Mouse (Mus musculus) lung, postnatal 4 days (tissue): ENCODE results near the gene 1700092M07Rik.

Source experiments
- DNase-seq, 2 experiments: peaks; one replicate each; pipeline ENCODE4 v3.0.0; 2021

1700092M07Rik gene

GRCm38 (mm10) chr19:8740603-8741002, at the start of gene 1700092M07Rik:
Gene 1700092M07Rik, plus strand, starts transcription at chr19:8740718.
- peak in 1 of 2 experiments; percentile 28 for DNase-seq

DNA sequence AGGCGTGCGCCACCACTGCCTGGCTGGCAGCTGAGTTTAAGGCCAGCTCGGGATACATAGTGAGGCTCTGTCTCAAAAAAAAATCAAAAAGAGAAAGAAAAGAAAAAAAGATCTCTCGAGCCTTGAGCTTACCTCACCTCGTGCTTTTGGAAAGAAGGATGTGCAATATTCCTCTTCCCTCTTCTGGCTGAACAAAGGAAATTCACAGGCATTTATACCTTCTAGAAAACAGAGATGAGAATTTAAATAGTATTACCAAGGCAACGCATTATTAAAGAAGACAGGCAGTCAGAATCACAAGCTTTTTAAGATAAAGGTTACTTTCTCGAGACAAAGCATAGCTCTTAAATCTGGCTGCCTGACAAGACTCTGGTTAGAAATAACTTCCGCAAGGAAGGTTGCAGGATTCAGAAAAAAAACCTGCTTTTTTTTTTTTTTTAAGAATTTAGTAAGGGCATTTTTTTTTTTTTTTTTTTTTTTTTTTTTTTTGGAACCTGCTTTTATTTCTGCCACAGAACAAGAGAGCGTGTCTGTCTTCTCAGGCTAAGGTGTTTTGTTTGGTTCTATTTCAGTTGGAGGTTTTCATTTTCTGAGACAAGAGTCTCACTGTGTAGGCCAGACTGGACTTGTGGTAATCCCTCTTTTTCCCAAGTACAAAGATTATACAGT, 48.5 kb upstream of the 1700092M07Rik start:
- no peak for DNase-seq

- DNase-seq = no peak
These were observed 47.8 kb upstream of the 1700092M07Rik start for GRCm38 (mm10) chr19:8692740-8693139.

DNA sequence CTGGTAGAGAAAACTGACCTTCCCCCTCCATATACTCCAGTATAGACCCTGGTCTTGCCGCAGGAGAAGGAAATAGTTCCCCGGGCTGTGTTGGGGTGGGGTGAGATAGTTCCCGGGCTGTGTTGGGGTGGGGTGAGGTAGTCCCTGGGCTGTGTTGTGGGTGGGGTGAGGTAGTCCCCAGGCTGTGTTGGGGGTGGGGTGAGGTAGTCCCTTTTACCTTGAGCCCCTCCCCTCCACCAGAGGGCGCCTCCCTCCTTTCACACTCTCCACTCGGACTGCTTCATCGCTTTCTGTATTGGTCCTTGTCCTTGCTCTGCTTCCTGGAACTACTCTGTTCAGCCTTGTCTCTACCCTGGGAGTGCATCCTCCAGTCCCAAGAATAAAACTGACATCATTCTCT, 45.2 kb upstream of the 1700092M07Rik start:
- peak; percentile 63 to 72 for DNase-seq

- no peak for DNase-seq
These were observed 40.9 kb upstream of the 1700092M07Rik start for GRCm38 (mm10) chr19:8699652-8700051.

DNA sequence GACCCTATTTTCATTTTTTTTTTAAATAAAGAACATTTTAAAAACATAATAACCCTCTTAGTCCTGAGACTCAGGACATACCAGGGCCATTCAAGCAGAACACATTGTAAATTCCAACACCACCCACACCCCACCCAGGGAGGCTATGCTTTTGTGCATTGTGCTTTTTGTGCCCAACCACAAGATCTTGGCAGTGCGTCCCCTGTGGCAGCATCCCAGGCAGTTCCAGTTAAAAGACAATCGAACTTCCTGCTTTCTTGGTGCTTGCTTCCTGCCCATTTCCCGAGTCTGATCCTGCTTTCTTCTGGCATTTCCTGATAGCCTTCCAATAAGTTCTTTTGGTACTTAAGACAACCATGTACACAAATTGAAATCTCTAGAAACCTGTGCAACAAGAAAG, 38.1 kb upstream of the 1700092M07Rik start:
- DNase-seq = peak; percentile 66 to 81

DNA sequence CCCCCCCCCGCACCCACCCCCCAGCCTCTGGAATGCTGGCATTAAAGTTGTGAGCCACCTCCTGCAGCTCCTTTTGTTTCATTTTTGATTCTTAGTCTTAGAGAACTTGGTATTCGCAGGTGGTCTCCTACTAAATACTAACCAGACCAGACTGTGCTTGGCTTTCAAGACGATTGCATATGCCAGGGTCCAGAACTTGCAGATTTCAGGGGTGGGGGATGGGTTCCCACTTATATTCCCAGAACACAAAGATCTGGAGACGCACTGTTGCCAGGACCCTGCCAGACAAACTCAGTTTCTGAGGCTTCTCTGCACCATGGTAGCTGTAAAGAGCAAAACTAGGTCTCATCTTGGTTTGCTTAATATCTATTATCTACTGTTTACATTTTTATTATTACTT, 36.9 kb upstream of the 1700092M07Rik start:
- no peak for DNase-seq

DNA sequence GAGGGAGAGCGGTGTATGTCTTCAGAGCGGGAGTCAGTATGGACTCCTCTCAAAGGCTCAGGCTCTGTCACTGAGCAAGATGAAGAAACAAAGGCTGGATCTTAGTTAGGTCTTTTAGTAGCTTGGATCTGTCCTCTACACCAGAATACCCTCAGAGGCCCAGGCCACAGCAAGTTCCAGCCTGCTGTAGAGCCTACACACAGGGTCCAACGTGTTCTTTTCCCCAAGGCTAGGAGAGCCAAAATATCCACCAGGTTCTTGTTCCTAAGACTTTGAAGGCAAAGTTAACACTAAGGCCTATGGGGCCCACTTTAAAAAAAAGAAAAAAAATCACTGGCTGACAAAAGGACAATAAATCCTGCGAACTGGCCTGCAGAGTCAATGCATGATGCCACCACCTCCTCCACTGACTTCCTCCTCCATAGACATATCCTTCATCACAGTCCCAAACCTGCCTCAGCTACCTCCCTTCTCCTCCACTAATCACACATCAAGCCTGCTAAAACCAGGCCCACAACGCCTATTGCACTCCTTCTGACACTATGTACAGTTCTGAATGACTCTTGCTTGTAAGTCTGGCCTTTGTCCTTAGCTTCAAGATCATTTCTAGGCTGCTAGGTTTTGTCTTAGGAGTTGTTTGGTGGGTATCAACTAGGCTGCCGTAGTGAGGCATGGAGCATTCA, 35.4 kb upstream of the 1700092M07Rik start:
- no peak for DNase-seq

GRCm38 (mm10) chr19:8706132-8706667, 34.3 kb upstream of the 1700092M07Rik start:
- no peak for DNase-seq

DNA sequence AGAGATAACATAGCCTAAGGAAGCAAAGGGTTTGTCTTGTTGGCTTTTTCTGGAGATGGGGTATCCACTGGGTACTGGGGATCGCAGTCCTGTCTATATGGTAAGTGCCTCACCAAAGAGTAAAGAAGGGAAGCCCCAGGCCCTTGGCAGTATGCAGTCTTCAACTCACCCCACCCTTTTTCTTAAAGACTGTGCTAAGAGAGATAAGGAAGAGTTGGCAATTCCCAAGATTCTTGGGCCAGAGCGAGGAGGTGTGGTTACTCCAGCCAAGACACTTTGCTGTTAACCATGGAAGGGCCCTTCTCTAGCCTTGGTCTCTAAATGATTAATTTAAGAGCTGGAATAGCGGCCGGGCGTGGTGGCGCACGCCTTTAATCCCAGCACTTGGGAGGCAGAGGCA, 33.6 kb upstream of the 1700092M07Rik start:
- no peak for DNase-seq

GRCm38 (mm10) chr19:8708954-8709353, 31.6 kb upstream of the 1700092M07Rik start:
- DNase-seq = no peak

DNA sequence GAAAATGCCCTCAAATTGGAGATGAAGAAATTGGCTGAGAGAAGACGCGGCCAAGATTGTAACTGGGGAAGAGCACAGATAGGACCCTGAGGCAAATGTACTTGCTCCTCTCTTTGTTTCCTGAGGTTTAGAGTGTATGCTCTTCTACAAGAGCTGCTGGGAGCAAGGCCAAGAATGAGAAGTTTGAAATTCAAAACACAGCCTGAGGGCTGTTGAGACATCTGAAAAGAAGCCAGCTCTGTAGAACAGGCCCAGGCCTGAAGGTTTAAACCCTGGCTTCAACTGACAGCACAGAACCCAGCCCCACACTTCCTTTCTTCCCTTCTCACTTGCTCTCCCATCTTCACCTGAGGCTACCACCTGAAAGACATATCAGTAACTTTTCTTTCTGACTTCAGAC, 30.5 kb upstream of the 1700092M07Rik start:
- peak in 1 of 2 experiments; percentile 22 for DNase-seq

GRCm38 (mm10) chr19:8711506-8711905, 29.0 kb upstream of the 1700092M07Rik start:
- DNase-seq = no peak

DNA sequence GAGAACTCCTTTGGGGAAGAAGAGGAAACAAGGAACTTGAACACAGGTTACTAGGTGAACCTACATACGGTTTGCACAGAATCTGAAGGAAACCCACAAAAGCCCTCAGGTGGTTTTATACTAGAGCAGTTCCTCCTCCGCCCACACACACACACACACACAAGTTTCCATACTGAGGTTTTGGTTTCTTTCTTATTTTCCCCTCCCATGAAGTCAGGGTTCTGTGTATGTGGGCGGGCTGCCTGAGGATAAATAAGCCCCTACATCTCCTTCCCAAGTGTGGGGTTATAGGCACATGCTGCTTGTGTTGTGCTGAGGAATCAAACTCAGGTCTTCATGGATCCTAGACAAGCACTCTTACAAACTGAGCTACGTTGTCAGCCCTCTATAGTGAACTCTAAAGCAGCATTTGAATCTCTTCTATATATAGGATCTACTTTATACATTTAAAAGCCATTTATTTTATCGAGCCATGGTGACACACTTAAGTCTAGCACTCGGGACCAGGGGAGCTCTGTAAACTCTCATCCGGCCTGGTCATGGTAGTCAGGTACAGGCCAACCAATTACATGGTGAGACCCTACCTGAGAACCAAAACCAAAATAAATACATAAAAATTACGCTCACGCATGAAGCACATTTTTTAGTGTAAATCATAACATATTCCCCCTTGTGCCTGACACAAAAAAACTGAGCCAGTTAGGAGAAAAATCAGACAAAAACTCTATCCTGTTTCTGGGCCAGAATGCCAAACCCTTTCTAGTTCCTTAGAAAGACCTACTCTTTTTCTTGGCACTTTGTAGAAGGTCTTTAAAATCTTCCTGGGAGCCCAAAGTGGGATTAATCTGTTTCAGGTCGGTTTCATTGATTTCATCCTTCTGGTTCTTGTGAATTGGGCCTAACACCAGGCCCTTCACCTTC, 28.3 kb upstream of the 1700092M07Rik start:
- no peak for DNase-seq

- peak; percentile 89 for DNase-seq
These were observed 27.6 kb upstream of the 1700092M07Rik start for GRCm38 (mm10) chr19:8712870-8713305.

GRCm38 (mm10) chr19:8713306-8713996, 27.1 kb upstream of the 1700092M07Rik start:
- DNase-seq = peak; percentile 95

- DNase-seq = no peak
These were observed 26.4 kb upstream of the 1700092M07Rik start for GRCm38 (mm10) chr19:8713997-8714652.

DNA sequence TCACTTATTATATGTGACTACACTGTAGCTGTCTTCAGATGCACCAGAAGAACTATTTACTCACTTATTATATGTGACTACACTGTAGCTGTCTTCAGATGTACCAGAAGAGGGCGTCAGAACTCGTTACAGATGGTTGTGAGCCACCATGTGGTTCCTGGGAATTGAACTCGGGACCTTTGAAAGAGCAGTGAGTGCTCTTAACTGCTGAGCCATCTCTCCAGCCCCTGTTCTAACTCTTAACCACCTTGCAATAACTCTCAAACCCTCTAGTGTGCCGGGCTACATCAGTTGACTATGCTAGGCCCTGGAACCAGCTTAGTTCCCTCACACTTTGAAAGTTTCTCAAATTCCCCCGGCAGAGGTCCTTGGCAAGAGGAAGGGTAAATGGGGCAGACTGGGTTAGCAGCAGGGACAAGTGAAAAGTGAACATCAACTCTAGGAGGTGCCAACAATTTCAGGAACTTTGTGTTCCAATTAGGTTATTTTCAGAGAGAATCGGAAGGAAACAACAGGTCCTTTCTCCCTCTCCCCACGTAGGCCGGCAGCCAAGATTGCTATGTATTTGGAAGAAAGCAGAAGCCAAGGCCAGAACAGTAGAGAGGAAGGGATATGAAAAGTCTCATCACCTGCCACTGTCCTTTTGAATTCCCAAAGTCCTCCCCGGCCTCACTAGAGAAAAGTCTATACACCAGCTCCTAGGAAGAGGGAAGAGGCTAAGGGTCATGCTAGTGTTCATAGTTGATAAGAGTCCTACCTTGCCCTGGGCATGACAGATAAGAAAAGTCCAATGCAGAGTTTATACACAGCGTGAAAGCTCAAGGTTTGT, 25.7 kb upstream of the 1700092M07Rik start:
- DNase-seq = no peak

- DNase-seq = no peak
These were observed 24.4 kb upstream of the 1700092M07Rik start for GRCm38 (mm10) chr19:8715868-8716766.
